ENCODE assay signal across 16 mouse cellular contexts in genomic region chr11:97074235-97074634, GRCm38 (mm10). TPM values are rescaled to one million over a fixed set of nuclear protein-coding genes. Genes with fewer than 3 reads are reported as not detected.
"Had no signal": no experiment of that assay in that cellular context is flagged by ENCODE, and none has a peak within 500 bp of the region (broad histone marks: within the 10 kb centered on the region; RNA-seq: fewer than 3 reads in every experiment).

No protein-coding gene starts in this region.

- ATAC-seq: liver, embryonic 12.5 days; midbrain, embryonic 13.5 days; midbrain, embryonic 15.5 days had no signal

- H3K4me3 ChIP-seq: liver, embryonic 12.5 days; lung, embryonic 15.5 days; megakaryocyte, embryonic 14.5 days; midbrain, embryonic 13.5 days; midbrain, embryonic 15.5 days; neural tube, embryonic 12.5 days had no signal

- DNase-seq: right cerebral cortex, postnatal 14 days; right cerebral cortex, postnatal 4 days; spleen, adult 18-20 months; thymus, adult 18-20 months; thymus, postnatal 14 days; thymus, postnatal 36 days had no signal

- H3K4me2 ChIP-seq: liver, embryonic 12.5 days; lung, embryonic 15.5 days; midbrain, embryonic 11.5 days; midbrain, embryonic 13.5 days; midbrain, embryonic 15.5 days; neural tube, embryonic 12.5 days had no signal

- H3K4me1 ChIP-seq: liver, embryonic 12.5 days; megakaryocyte, embryonic 14.5 days; midbrain, embryonic 13.5 days; midbrain, embryonic 15.5 days; neural tube, embryonic 12.5 days had no signal

- H3K9ac ChIP-seq: liver, embryonic 12.5 days; liver, embryonic 14.5 days; lung, embryonic 15.5 days; midbrain, embryonic 13.5 days; midbrain, embryonic 15.5 days; neural tube, embryonic 12.5 days had no signal

- H3K27me3 ChIP-seq: liver, embryonic 12.5 days; lung, embryonic 15.5 days; midbrain, embryonic 13.5 days; midbrain, embryonic 15.5 days; neural tube, embryonic 12.5 days had no signal

- H3K36me3 ChIP-seq: liver, embryonic 12.5 days; lung, embryonic 15.5 days; midbrain, embryonic 13.5 days; midbrain, embryonic 15.5 days; neural tube, embryonic 12.5 days had no signal

- H3K27ac ChIP-seq: liver, embryonic 12.5 days; liver, embryonic 14.5 days; lung, embryonic 15.5 days; macrophage; midbrain, embryonic 13.5 days; midbrain, embryonic 15.5 days; neural tube, embryonic 12.5 days had no signal

- H3K9me3 ChIP-seq: liver, embryonic 12.5 days; lung, embryonic 15.5 days; megakaryocyte, embryonic 14.5 days; midbrain, embryonic 13.5 days; midbrain, embryonic 15.5 days; neural tube, embryonic 12.5 days had no signal

RNA-seq across cellular contexts. Expression of gene Lrrc46, which starts 33.0 kb away (rescaled TPM):
- polyA plus RNA-seq: stomach, embryonic 14.5 days had no signal

RNA-seq across cellular contexts. Expression of gene Tbx21, which starts 40.9 kb away (rescaled TPM):
- polyA plus RNA-seq: liver, embryonic 12.5 days; neural tube, embryonic 12.5 days; stomach, embryonic 14.5 days had no signal
